Mouse (Mus musculus): Measurements from ENCODE around the gene Cat.

DNA sequence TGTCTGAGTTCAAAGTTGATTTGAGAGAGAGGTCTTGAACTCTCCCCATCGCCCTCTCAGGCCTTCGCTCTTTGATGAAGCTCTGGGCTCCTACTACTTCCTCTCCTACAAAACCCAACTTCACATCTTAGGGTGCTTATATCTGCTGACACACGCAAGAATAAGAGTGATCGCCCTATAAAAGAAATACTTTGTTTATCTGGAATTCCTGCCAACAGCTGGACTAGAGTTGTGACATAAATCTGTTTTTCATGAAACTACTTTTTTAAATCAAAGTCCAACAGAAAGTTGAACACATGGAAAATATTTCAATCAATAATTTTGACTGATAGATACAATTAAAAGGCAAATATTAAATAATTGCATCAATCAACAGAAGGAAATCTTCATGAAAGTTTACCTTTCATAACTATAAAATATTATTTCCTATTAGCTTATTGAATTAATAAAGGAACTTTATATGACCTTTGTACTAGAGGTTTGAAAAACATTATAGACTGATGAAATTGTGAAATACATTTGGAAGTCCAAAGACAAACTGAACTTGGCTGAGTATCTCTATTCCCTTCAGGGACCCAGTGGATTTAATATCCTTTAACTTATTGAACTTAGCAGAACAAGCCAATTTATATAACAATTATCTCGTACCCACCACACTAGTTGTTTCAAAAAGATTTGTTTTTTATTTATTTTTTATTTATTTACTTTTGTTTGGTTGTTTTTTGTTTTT, 27.3 kb upstream of the Cat start:
- TF ChIP-seq CTCF (IDR thresholded peaks at IDR 0.05; ENCODE audit: low read depth, low read length) (no peak), POLR2A (IDR thresholded peaks at IDR 0.05; ENCODE audit: borderline replicate concordance, low read depth, low read length) (no peak)

Measured in bone marrow macrophage, adult 2 months (primary cell).